In the genomic region with DNA sequence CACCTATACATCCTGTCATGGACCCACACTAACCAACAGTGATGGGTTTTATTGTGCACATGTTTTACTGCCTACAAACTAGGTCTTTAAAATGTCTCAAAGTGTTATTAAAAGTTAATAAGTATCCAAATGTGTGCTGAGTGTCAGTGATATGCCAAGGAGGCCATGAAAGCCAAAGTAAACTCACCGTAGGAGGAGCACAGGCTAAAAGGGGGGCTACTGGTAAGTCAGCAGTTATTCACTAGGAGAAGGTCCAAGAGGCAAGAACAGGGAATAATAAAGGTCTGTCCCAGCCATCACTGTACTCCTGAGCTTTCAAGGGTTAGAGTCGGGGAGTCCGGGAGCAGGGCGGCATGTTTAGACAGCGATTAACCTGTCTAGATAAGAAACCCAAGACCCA, we compare ENCODE assay signal across 22 mouse cellular contexts. TPM values are rescaled to one million over a fixed set of nuclear protein-coding genes. Genes with fewer than 3 reads are reported as not detected.
DNase-seq lines count a peak whose midpoint lies in the region; ATAC-seq and TF ChIP-seq lines count a peak whose summit lies in the region.
"Had no signal": no experiment of that assay in that cellular context is flagged by ENCODE, and none has a peak within 500 bp of the region (broad histone marks: within the 10 kb centered on the region; RNA-seq: fewer than 3 reads in every experiment).

No protein-coding gene starts in this region.

- TF ChIP-seq POLR2A in lung, adult 2 months (IDR thresholded peaks at IDR 0.05; ENCODE audit: borderline replicate concordance, extremely low read depth, low read depth, low read length), result no peak

- TF ChIP-seq CTCF in lung, adult 2 months (IDR thresholded peaks at IDR 0.05; ENCODE audit: insufficient read depth, low read length), result no peak
- no peak for TF ChIP-seq CTCF in hindbrain, postnatal 0 days (IDR thresholded peaks at IDR 0.05; ENCODE audit: low read depth)

- H3K4me3 ChIP-seq in heart, embryonic 13.5 days, result no peak overlapping the region
- no peak overlapping the region for H3K4me3 ChIP-seq in heart, embryonic 10.5 days
- H3K4me3 ChIP-seq in lung, embryonic 15.5 days, result no peak overlapping the region
- no peak overlapping the region for H3K4me3 ChIP-seq in lung, adult 2 months (replicated peaks; ENCODE audit: extremely low read depth, low read depth, low read length)
- H3K4me3 ChIP-seq in intestine, embryonic 15.5 days (replicated peaks), result peak overlapping the region; percentile 58; the same call in 1 of the 2 replicates
- H3K4me3 ChIP-seq in stomach, embryonic 15.5 days (replicated peaks), result no peak overlapping the region; the same call in 1 of the 2 replicates
- no peak overlapping the region for H3K4me3 ChIP-seq in hindbrain, postnatal 0 days (ENCODE audit: low read length)
- H3K4me3 ChIP-seq: forebrain, embryonic 10.5 days; heart, adult 2 months; hindbrain, embryonic 13.5 days; midbrain, embryonic 12.5 days had no signal

- H3K27ac ChIP-seq in heart, embryonic 13.5 days (replicated peaks), result no peak overlapping the region
- H3K27ac ChIP-seq in heart, embryonic 10.5 days, result no peak overlapping the region
- H3K27ac ChIP-seq in lung, embryonic 15.5 days, result peak overlapping the region; percentile 48
- H3K27ac ChIP-seq in intestine, embryonic 15.5 days, result peak overlapping the region; percentile 88
- peak overlapping the region; percentile 13; the same call in 1 of the 2 replicates for H3K27ac ChIP-seq in stomach, embryonic 15.5 days
- no peak overlapping the region for H3K27ac ChIP-seq in hindbrain, postnatal 0 days
- H3K27ac ChIP-seq: forebrain, embryonic 10.5 days; heart, adult 2 months; hindbrain, embryonic 13.5 days; liver, embryonic 14.5 days; midbrain, embryonic 12.5 days had no signal

- ATAC-seq in heart, embryonic 13.5 days (ENCODE audit: extremely low read depth, insufficient number of reproducible peaks, low FRiP score, low TSS enrichment), result no peak
- peak; percentile 33; the same call in 1 of the 2 replicates for ATAC-seq in lung, embryonic 15.5 days (ENCODE audit: borderline replicate concordance, extremely low read depth, low FRiP score, low TSS enrichment)
- ATAC-seq in intestine, embryonic 15.5 days, result peak; percentile 73
- peak; percentile 51 for ATAC-seq in stomach, embryonic 15.5 days (ENCODE audit: insufficient read depth, low FRiP score, low read depth)
- ATAC-seq in hindbrain, postnatal 0 days, result no peak
- ATAC-seq: CD4-positive, CD25-positive, alpha-beta regulatory T cell, adult 4 months; forebrain, embryonic 16.5 days; inflammation-experienced regulatory T-cells, adult 6 months had no signal

- no peak overlapping the region for H3K9ac ChIP-seq in heart, embryonic 13.5 days
- H3K9ac ChIP-seq in lung, embryonic 15.5 days, result no peak overlapping the region
- H3K9ac ChIP-seq in intestine, embryonic 15.5 days, result no peak overlapping the region
- H3K9ac ChIP-seq in stomach, embryonic 15.5 days, result no peak overlapping the region
- no peak overlapping the region for H3K9ac ChIP-seq in hindbrain, postnatal 0 days (replicated peaks; ENCODE audit: low read length)
- H3K9ac ChIP-seq: hindbrain, embryonic 13.5 days; liver, embryonic 14.5 days; midbrain, embryonic 12.5 days had no signal

- H3K9me3 ChIP-seq in heart, embryonic 13.5 days, result no peaks in the 10 kb centered on the region
- H3K9me3 ChIP-seq in heart, embryonic 10.5 days, result 0 out of 2 replicates have a peak, but pooled peaks cover 3% of the 10 kb centered on the region
- H3K9me3 ChIP-seq in lung, embryonic 15.5 days, result no peaks in the 10 kb centered on the region
- no peaks in the 10 kb centered on the region for H3K9me3 ChIP-seq in intestine, embryonic 15.5 days
- H3K9me3 ChIP-seq in stomach, embryonic 15.5 days, result no peaks in the 10 kb centered on the region
- H3K9me3 ChIP-seq in hindbrain, postnatal 0 days (ENCODE audit: low read length), result no peaks in the 10 kb centered on the region
- H3K9me3 ChIP-seq: forebrain, embryonic 10.5 days; hindbrain, embryonic 13.5 days; midbrain, embryonic 12.5 days had no signal

- peaks cover 48% of the 10 kb centered on the region for H3K4me1 ChIP-seq in heart, embryonic 13.5 days
- peaks cover 57% of the 10 kb centered on the region for H3K4me1 ChIP-seq in heart, embryonic 10.5 days
- H3K4me1 ChIP-seq in lung, embryonic 15.5 days, result peaks cover 3% of the 10 kb centered on the region
- H3K4me1 ChIP-seq in lung, adult 2 months (ENCODE audit: control insufficient read depth, insufficient read depth, low read length), result no peaks in the 10 kb centered on the region
- H3K4me1 ChIP-seq in intestine, embryonic 15.5 days (replicated peaks), result peaks cover 4% of the 10 kb centered on the region
- H3K4me1 ChIP-seq in stomach, embryonic 15.5 days, result peaks cover 13% of the 10 kb centered on the region; the same call in 1 of the 2 replicates
- H3K4me1 ChIP-seq in hindbrain, postnatal 0 days (ENCODE audit: insufficient read depth, low read length), result no peaks in the 10 kb centered on the region

- 26% methylated on average over 5 of the region's 5 CpGs for WGBS in heart, embryonic 13.5 days
- WGBS in heart, embryonic 10.5 days, result 21% methylated on average over 5 of the region's 5 CpGs
- 23% methylated on average over 5 of the region's 5 CpGs for WGBS in lung, embryonic 15.5 days
- 32% methylated on average over 5 of the region's 5 CpGs for WGBS in lung, adult 2 months
- WGBS in intestine, embryonic 15.5 days, result 37% methylated on average over 5 of the region's 5 CpGs
- WGBS in stomach, embryonic 15.5 days, result 33% methylated on average over 5 of the region's 5 CpGs
- WGBS in hindbrain, postnatal 0 days, result 94% methylated on average over 5 of the region's 5 CpGs

- DNase-seq in heart, embryonic 10.5 days (ENCODE audit: low spot score), result no peak
- no peak for DNase-seq in lung, adult 2 months
- no peak for DNase-seq in hindbrain, postnatal 0 days (ENCODE audit: low spot score)
- DNase-seq in spleen, adult 12 weeks (ENCODE audit: low spot score), result no peak
- DNase-seq: cerebellum, adult 11 months; cerebellum, adult 9-11 months; gastrocnemius, postnatal 14 days; heart, adult 2 months; heart, postnatal 14 days; kidney, postnatal 36 days; thymus, postnatal 36 days had no signal

- no peaks in the 10 kb centered on the region for H3K36me3 ChIP-seq in heart, embryonic 13.5 days
- H3K36me3 ChIP-seq in heart, embryonic 10.5 days, result no peaks in the 10 kb centered on the region
- H3K36me3 ChIP-seq in lung, embryonic 15.5 days, result no peaks in the 10 kb centered on the region
- H3K36me3 ChIP-seq in intestine, embryonic 15.5 days, result no peaks in the 10 kb centered on the region; the same call in 1 of the 2 replicates
- H3K36me3 ChIP-seq in stomach, embryonic 15.5 days, result no peaks in the 10 kb centered on the region
- H3K36me3 ChIP-seq in hindbrain, postnatal 0 days (ENCODE audit: insufficient read depth, low read length), result no peaks in the 10 kb centered on the region
- H3K36me3 ChIP-seq: forebrain, embryonic 10.5 days; midbrain, embryonic 12.5 days had no signal

- peak overlapping the region; percentile 16; the same call in 1 of the 2 replicates for H3K4me2 ChIP-seq in heart, embryonic 13.5 days
- H3K4me2 ChIP-seq in lung, embryonic 15.5 days, result peak overlapping the region; percentile 90; the same call in 1 of the 2 replicates
- H3K4me2 ChIP-seq in intestine, embryonic 15.5 days (replicated peaks), result peak overlapping the region; percentile 85
- 0 out of 2 replicates have a peak overlapping the region, but pooled peaks have one; percentile 87 for H3K4me2 ChIP-seq in stomach, embryonic 15.5 days
- H3K4me2 ChIP-seq in hindbrain, postnatal 0 days (ENCODE audit: low read depth, low read length), result no peak overlapping the region
- H3K4me2 ChIP-seq: hindbrain, embryonic 13.5 days had no signal

- peaks cover 6% of the 10 kb centered on the region; the same call in 1 of the 2 replicates for H3K27me3 ChIP-seq in heart, embryonic 13.5 days (replicated peaks)
- no peaks in the 10 kb centered on the region for H3K27me3 ChIP-seq in heart, embryonic 10.5 days (ENCODE audit: insufficient read depth, poor library complexity, severe bottlenecking)
- peaks cover 4% of the 10 kb centered on the region; the same call in 1 of the 2 replicates for H3K27me3 ChIP-seq in lung, embryonic 15.5 days
- no peaks in the 10 kb centered on the region for H3K27me3 ChIP-seq in intestine, embryonic 15.5 days (replicated peaks)
- H3K27me3 ChIP-seq in stomach, embryonic 15.5 days (replicated peaks), result no peaks in the 10 kb centered on the region
- no peaks in the 10 kb centered on the region for H3K27me3 ChIP-seq in hindbrain, postnatal 0 days (ENCODE audit: insufficient read depth, low read length)
- H3K27me3 ChIP-seq: hindbrain, embryonic 13.5 days had no signal

RNA-seq across cellular contexts. Expression of a gene that starts 4.4 kb away (rescaled TPM):
- polyA plus RNA-seq in heart, embryonic 13.5 days (2015; fragmentation: Nextera tagmentation; extraction: Ambion mirVana), result 17.0 and 19.2 TPM in 2 replicates
- polyA plus RNA-seq in heart, embryonic 10.5 days (2016; fragmentation: Nextera tagmentation; extraction: Ambion mirVana), result 21.0 and 23.1 TPM in 2 replicates
- 41.1 and 42.4 TPM in 2 replicates for polyA plus RNA-seq in lung, embryonic 15.5 days (2015; fragmentation: Nextera tagmentation; extraction: Ambion mirVana)
- polyA plus RNA-seq in lung, adult 2 months (2012; rRNA removed), result 3.0 and 4.3 TPM in 2 replicates
- polyA plus RNA-seq in intestine, embryonic 15.5 days (2015; fragmentation: Nextera tagmentation; extraction: Ambion mirVana), result 192 and 216 TPM in 2 replicates
- polyA plus RNA-seq in stomach, embryonic 15.5 days (2015; fragmentation: Nextera tagmentation; extraction: Ambion mirVana), result 86.6 and 96.5 TPM in 2 replicates
- total RNA-seq in hindbrain, postnatal 0 days (2014; rRNA removed), result 7.2 and 15.7 TPM in 2 replicates
- 28.8 and 31.3 TPM in 2 replicates for polyA plus RNA-seq in hindbrain, postnatal 0 days (2015; fragmentation: Nextera tagmentation; extraction: Ambion mirVana)

RNA-seq across cellular contexts. Expression of a gene that starts 43.9 kb away (rescaled TPM):
- polyA plus RNA-seq in heart, embryonic 13.5 days (2015; fragmentation: Nextera tagmentation; extraction: Ambion mirVana), result 220 and 251 TPM in 2 replicates
- 169 and 198 TPM in 2 replicates for polyA plus RNA-seq in heart, embryonic 10.5 days (2016; fragmentation: Nextera tagmentation; extraction: Ambion mirVana)
- 231 and 246 TPM in 2 replicates for polyA plus RNA-seq in lung, embryonic 15.5 days (2015; fragmentation: Nextera tagmentation; extraction: Ambion mirVana)
- 54.9 and 58.4 TPM in 2 replicates for polyA plus RNA-seq in lung, adult 2 months (2012; rRNA removed)
- polyA plus RNA-seq in intestine, embryonic 15.5 days (2015; fragmentation: Nextera tagmentation; extraction: Ambion mirVana), result 246 and 258 TPM in 2 replicates
- polyA plus RNA-seq in stomach, embryonic 15.5 days (2015; fragmentation: Nextera tagmentation; extraction: Ambion mirVana), result 249 and 252 TPM in 2 replicates
- total RNA-seq in hindbrain, postnatal 0 days (2014; rRNA removed), result 138 and 140 TPM in 2 replicates
- polyA plus RNA-seq in hindbrain, postnatal 0 days (2015; fragmentation: Nextera tagmentation; extraction: Ambion mirVana), result 386 and 401 TPM in 2 replicates

Comparison
In these comparisons a context has a peak if more than half of its experiments do, and no peak if none do; other contexts are left out.
1. ATAC-seq: peak in lung, embryonic 15.5 days (single experiment), intestine, embryonic 15.5 days (single experiment) and stomach, embryonic 15.5 days (single experiment); none in heart, embryonic 13.5 days (single experiment) and hindbrain, postnatal 0 days (single experiment).
2. H3K27ac ChIP-seq: peak in lung, embryonic 15.5 days (single experiment), intestine, embryonic 15.5 days (single experiment) and stomach, embryonic 15.5 days (single experiment); none in heart, embryonic 13.5 days (single experiment), heart, embryonic 10.5 days (single experiment) and hindbrain, postnatal 0 days (single experiment).